Mouse (Mus musculus) heart, adult 2 months (tissue): ENCODE measurements at regions not wholly inside any gene's neighbourhood (a gene's known extent, or its start where the extent isn't known, plus 50 kb on each side); places are given as distances from the start of the nearest gene placed in this dataset.

Experiments used
- CTCF ChIP-seq: fragments of 200-600 bp; IDR thresholded peaks from 2 replicates; pipeline ENCODE4 v1.8.1; 2022; ENCODE audit warnings: antibody characterized with exemption, mild to moderate bottlenecking, moderate library complexity
- POLR2A ChIP-seq: fragments of 200-500 bp; IDR thresholded peaks from 2 replicates; pipeline ENCODE4 v1.6.1; 2011; ENCODE audit warnings: mild to moderate bottlenecking, low read depth, low read length, control low read depth; ENCODE audit not compliant: insufficient read depth

- TF ChIP-seq POLR2A (no peak), CTCF (no peak)
Observed at GRCm38 (mm10) chr12:77094999-77095915, 133.3 kb upstream of the Max start.
